9 mouse cellular contexts compared by ENCODE assay signal in the genomic region with DNA sequence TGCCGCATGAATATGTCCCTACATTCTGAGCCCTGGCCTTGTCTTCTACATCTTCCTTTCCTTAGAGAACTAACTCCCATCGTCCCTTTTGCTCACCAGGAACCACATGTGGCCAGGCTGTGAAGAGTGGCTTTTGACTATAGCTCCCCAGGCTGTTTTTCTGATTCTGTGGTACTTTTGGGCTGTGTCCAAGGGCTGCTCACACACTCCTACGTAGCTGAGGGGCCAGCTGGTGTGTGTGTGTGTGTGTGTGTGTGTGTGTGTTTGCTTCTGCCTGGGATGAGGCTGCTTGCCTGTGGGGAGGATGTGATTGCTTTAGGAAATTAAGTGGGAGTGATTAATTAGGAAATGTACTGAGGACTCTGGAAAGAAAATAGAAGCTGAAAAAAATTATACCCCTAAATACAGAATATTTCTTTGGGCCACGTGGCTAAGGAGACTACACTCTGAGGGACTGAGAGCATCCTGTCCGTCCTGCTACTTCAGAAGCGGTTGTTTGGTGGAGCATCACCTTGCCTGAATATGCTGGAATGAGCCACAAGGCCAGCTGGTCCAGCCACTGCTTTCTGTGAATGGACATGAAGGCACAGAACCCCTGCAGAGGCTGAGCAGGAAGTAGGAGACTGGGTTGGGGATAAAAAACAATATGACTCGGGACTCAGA. TPM values are rescaled to one million over a fixed set of nuclear protein-coding genes. Genes with fewer than 3 reads are reported as not detected.
DNase-seq lines count a peak whose midpoint lies in the region; ATAC-seq lines count a peak whose summit lies in the region.
"Had no signal": no experiment of that assay in that cellular context is flagged by ENCODE, and none has a peak within 500 bp of the region (broad histone marks: within the 10 kb centered on the region; RNA-seq: fewer than 3 reads in every experiment).

No protein-coding gene starts in this region.

- no peaks in the 10 kb centered on the region for H3K9me3 ChIP-seq in limb, embryonic 13.5 days
- no peaks in the 10 kb centered on the region for H3K9me3 ChIP-seq in limb, embryonic 10.5 days (replicated peaks)
- H3K9me3 ChIP-seq: midbrain, embryonic 12.5 days had no signal

- ATAC-seq in limb, embryonic 13.5 days (ENCODE audit: low FRiP score, low read depth) = peak; percentile 59; the same call in 1 of the 2 replicates

- no peak for DNase-seq in limb, embryonic 10.5 days (ENCODE audit: low spot score)
- peak; percentile 82 to 83 for DNase-seq in cerebellum, postnatal 10 days
- peak; percentile 81 to 84 for DNase-seq in layer of hippocampus, adult 8-10 months (ENCODE audit: low spot score in 2 of 2)
- DNase-seq in right cerebral cortex, adult 18-20 months = peak; percentile 81
- DNase-seq in spleen, postnatal 36 days (ENCODE audit: low spot score in 2 of 2) = no peak
- DNase-seq in adrenal gland, adult (ENCODE audit: inconsistent age in 2 of 2, low spot score in 1 of 2) = no peak
- DNase-seq in gastrocnemius, adult 18-20 months (ENCODE audit: low spot score) = no peak

- no peaks in the 10 kb centered on the region for H3K36me3 ChIP-seq in limb, embryonic 13.5 days
- H3K36me3 ChIP-seq in limb, embryonic 10.5 days = 0 out of 2 replicates have a peak, but pooled peaks cover 3% of the 10 kb centered on the region
- H3K36me3 ChIP-seq: midbrain, embryonic 12.5 days had no signal

- H3K9ac ChIP-seq in limb, embryonic 13.5 days = no peak overlapping the region
- H3K9ac ChIP-seq: midbrain, embryonic 12.5 days had no signal

- no peaks in the 10 kb centered on the region for H3K27me3 ChIP-seq in limb, embryonic 13.5 days
- H3K27me3 ChIP-seq in limb, embryonic 10.5 days (ENCODE audit: low read depth, poor library complexity, severe bottlenecking) = no peaks in the 10 kb centered on the region
- H3K27me3 ChIP-seq: midbrain, embryonic 12.5 days had no signal

- 52% methylated on average over 7 of the region's 7 CpGs for WGBS in limb, embryonic 13.5 days
- WGBS in limb, embryonic 10.5 days = 77% methylated on average over 7 of the region's 7 CpGs

- no peak overlapping the region for H3K27ac ChIP-seq in limb, embryonic 13.5 days
- no peak overlapping the region for H3K27ac ChIP-seq in limb, embryonic 10.5 days
- H3K27ac ChIP-seq: midbrain, embryonic 12.5 days had no signal

- H3K4me1 ChIP-seq in limb, embryonic 13.5 days = peaks cover 49% of the 10 kb centered on the region
- H3K4me1 ChIP-seq in limb, embryonic 10.5 days = peaks cover 24% of the 10 kb centered on the region
- H3K4me1 ChIP-seq: midbrain, embryonic 12.5 days had no signal

- H3K4me2 ChIP-seq in limb, embryonic 13.5 days (replicated peaks) = no peak overlapping the region
- H3K4me2 ChIP-seq: midbrain, embryonic 12.5 days had no signal

- H3K4me3 ChIP-seq in limb, embryonic 13.5 days = no peak overlapping the region
- no peak overlapping the region for H3K4me3 ChIP-seq in limb, embryonic 10.5 days
- H3K4me3 ChIP-seq: midbrain, embryonic 12.5 days had no signal

RNA-seq across cellular contexts. Expression of gene Slit3, which starts 21.8 kb away (rescaled TPM):
- 20.9 and 21.9 TPM in 2 replicates for polyA plus RNA-seq in limb, embryonic 13.5 days (2015; fragmentation: Nextera tagmentation; extraction: Ambion mirVana)
- 20.2 and 21.9 TPM in 2 replicates for polyA plus RNA-seq in limb, embryonic 10.5 days (2016; fragmentation: Nextera tagmentation; extraction: Ambion mirVana)
- total RNA-seq in layer of hippocampus, adult 8-10 months (2022) = 100 to 1,000 TPM in 1 of 4 experiments, 10 to 100 TPM in 3; 79.5 to 107 (median 95.7) TPM
- total RNA-seq in gastrocnemius, adult 18-20 months (2021) = 1 to 10 TPM; 7.9 to 9.0 TPM

Comparison
In these comparisons a context has a peak if more than half of its experiments do, and no peak if none do; other contexts are left out.
1. DNase-seq: peak in cerebellum, postnatal 10 days (2 of 2), layer of hippocampus, adult 8-10 months (2 of 2) and right cerebral cortex, adult 18-20 months (single experiment); none in limb, embryonic 10.5 days (single experiment), spleen, postnatal 36 days (0 of 2), adrenal gland, adult (0 of 2) and gastrocnemius, adult 18-20 months (single experiment).
2. RNA of gene Slit3, which starts 21.8 kb away (total RNA-seq): 79.5 to 107 TPM in layer of hippocampus, adult 8-10 months; 7.9 to 9.0 TPM in gastrocnemius, adult 18-20 months; every median in the first group is over 4 times any median in the second.